Mouse (Mus musculus) lung, adult 2 months (tissue): ENCODE results near the gene Vwa3b.

Experiments
- CTCF ChIP-seq: fragments of 200-500 bp; IDR thresholded peaks from 2 replicates; pipeline ENCODE4 v1.5.1; 2011; ENCODE audit warnings: mild to moderate bottlenecking, low read length, control low read depth; ENCODE audit not compliant: insufficient read depth
- POLR2A ChIP-seq: fragments of 200-500 bp; IDR thresholded peaks from 2 replicates; pipeline ENCODE4 v1.6.1; 2011; ENCODE audit warnings: low read depth, mild to moderate bottlenecking, control low read depth, low read length, borderline replicate concordance; ENCODE audit errors: extremely low read depth

- no peak for TF ChIP-seq POLR2A
- no peak for TF ChIP-seq CTCF
These were observed 96.4 kb downstream of the Vwa3b start for GRCm38 (mm10) chr1:37122798-37123197.
